Mouse (Mus musculus): Measurements from ENCODE around the gene Hemk1. TPM values are rescaled to one million over a fixed set of nuclear protein-coding genes. Genes with fewer than 3 reads are reported as not detected.

Gene Hemk1
- total RNA-seq, 2 experiments from 2014 or later: 15.9 to 21.4 TPM

DNA sequence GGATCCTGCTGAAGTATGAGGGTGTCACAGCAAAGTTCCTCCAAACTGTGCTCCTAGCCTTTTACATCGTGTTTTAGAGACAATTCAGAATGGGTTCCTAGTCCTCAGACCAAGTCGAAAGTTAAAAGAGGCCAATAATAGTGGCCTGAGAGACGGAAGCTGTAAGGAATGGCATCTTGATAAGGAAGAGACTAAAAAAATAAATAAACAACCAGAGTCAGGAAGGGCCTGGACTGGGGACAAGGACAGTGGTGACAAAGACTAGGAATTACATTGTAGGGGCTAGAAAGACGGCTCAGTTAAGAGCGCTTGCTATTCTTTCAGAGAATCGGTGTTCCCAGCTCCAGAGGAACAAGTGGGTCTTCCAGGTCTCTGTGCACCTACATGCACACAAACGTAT lies 35.6 kb downstream of the Hemk1 start:
- Histone ChIP-seq H3K27ac (no peak overlapping the region), H3K4me3 (no peak overlapping the region)
- DNase-seq (ENCODE audit: low spot score in 2 of 2): no peak
- no peak for TF ChIP-seq CTCF (conservative IDR thresholded peaks at IDR 0.05)

- DNase-seq (ENCODE audit: low spot score in 2 of 2): no peak
- Histone ChIP-seq H3K27ac (no peak overlapping the region), H3K4me3 (no peak overlapping the region)
- no peak for TF ChIP-seq CTCF (conservative IDR thresholded peaks at IDR 0.05)
These were observed 36.4 kb downstream of the Hemk1 start for GRCm38 (mm10) chr9:107301554-107302331.

DNA sequence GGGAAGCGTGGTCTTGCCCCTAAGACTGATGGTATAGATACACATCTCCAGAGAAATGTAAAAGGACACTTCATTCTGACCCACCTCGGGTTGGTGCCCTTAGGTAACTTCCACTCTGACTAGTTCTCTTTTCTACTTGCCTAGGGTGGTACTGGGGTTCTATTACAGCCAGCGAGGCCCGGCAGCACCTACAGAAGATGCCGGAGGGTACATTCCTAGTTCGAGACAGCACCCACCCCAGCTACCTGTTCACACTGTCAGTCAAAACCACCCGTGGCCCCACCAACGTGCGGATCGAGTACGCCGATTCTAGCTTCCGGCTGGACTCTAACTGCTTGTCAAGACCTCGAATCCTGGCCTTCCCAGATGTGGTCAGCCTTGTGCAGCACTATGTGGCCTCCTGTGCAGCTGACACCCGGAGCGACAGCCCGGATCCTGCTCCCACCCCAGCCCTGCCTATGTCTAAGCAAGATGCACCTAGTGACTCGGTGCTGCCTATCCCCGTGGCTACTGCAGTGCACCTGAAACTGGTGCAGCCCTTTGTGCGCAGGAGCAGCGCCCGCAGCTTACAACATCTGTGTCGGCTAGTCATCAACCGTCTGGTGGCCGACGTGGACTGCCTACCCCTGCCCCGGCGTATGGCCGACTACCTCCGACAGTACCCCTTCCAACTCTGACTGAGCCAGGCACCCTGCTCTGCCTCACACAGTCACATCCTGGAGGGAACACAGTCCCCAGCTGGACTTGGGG lies 37.8 kb downstream of the Hemk1 start:
- Histone ChIP-seq H3K27ac (no peak overlapping the region), H3K4me3 (no peak overlapping the region)
- no peak for TF ChIP-seq CTCF (conservative IDR thresholded peaks at IDR 0.05)
- no peak for DNase-seq (ENCODE audit: low spot score in 2 of 2)

GRCm38 (mm10) chr9:107299783-107300182 lies 38.4 kb downstream of the Hemk1 start:
- no peak for TF ChIP-seq CTCF (conservative IDR thresholded peaks at IDR 0.05)
- no peak overlapping the region for H3K27ac ChIP-seq
- no peak overlapping the region for H3K4me3 ChIP-seq
- DNase-seq (ENCODE audit: low spot score in 2 of 2): no peak

DNA sequence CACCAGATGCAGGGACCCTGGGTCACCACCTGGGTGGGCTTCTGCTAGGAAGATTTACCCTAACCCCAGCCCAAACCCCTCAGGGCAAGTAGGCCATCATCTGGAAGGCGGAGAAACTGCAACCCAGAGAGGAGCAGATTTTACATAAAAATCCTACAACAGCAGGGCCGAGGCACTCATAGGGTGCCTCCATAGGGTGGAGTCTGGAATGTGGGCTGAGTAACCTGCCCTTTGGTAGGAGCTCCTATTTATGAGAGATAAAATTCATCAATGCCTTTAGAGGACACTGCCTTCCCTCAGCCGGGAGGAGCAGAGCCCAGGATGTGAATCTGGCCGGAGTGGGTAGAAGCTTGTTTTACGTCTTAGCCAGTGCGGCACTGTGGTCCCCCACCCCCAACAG lies 39.3 kb downstream of the Hemk1 start:
- DNase-seq (ENCODE audit: low spot score in 2 of 2): no peak
- TF ChIP-seq CTCF (conservative IDR thresholded peaks at IDR 0.05): no peak
- Histone ChIP-seq H3K27ac (no peak overlapping the region), H3K4me3 (no peak overlapping the region)

GRCm38 (mm10) chr9:107298059-107298780 lies 39.9 kb downstream of the Hemk1 start:
- Histone ChIP-seq H3K27ac (no peak overlapping the region), H3K4me3 (no peak overlapping the region)
- no peak for TF ChIP-seq CTCF (conservative IDR thresholded peaks at IDR 0.05)
- DNase-seq (ENCODE audit: low spot score in 2 of 2): no peak

GRCm38 (mm10) chr9:107297658-107298057 lies 40.5 kb downstream of the Hemk1 start:
- Histone ChIP-seq H3K27ac (no peak overlapping the region), H3K4me3 (no peak overlapping the region)
- no peak for TF ChIP-seq CTCF (conservative IDR thresholded peaks at IDR 0.05)
- no peak for DNase-seq (ENCODE audit: low spot score in 2 of 2)

DNA sequence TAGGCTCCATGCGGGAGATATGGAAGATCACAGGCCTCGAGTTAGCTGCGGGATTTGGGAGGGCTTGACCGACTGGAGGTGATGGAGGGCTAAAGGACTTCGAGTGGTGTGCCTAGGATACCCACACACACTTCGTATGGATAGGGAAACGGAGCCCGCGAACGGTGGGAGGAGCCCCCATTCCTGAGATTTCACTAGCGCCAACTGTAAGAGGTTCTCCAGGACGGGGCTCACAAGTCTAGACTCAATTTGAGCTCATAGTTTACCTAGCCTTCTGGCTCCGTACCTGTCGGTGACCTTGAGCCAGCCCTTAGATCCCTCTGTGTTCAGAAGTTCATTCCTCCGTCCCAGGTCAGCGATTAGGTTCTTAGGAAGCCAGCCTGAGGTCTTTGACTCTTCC lies 41.1 kb downstream of the Hemk1 start:
- no peak for DNase-seq (ENCODE audit: low spot score in 2 of 2)
- Histone ChIP-seq H3K4me3 (peak overlapping the region; percentile 89), H3K27ac (peak overlapping the region; percentile 40; the same call in 1 of the 2 replicates)
- TF ChIP-seq CTCF (conservative IDR thresholded peaks at IDR 0.05): no peak

- DNase-seq (ENCODE audit: low spot score in 2 of 2): peak; percentile 85 to 86
- TF ChIP-seq CTCF (conservative IDR thresholded peaks at IDR 0.05): no peak
- Histone ChIP-seq H3K27ac (peak overlapping the region; percentile 40; the same call in 1 of the 2 replicates), H3K4me3 (peak overlapping the region; percentile 89)
These were observed 41.6 kb downstream of the Hemk1 start for GRCm38 (mm10) chr9:107296501-107296965.

- DNase-seq (ENCODE audit: low spot score in 2 of 2): no peak
- TF ChIP-seq CTCF (conservative IDR thresholded peaks at IDR 0.05): no peak
- no peak overlapping the region for H3K27ac ChIP-seq
- H3K4me3 ChIP-seq: peak overlapping the region; percentile 89
These were observed 42.1 kb downstream of the Hemk1 start for GRCm38 (mm10) chr9:107296041-107296440.

DNA sequence AAGGTAGTCTGAATTCAATTTTAAA lies 42.3 kb downstream of the Hemk1 start, which contains the start of gene Cish:
Cish (plus strand) TSS at position 11 of the 25 bp plus-strand sequence.
- peak within 1 kb of the TSS; percentile 89 for H3K4me3 ChIP-seq
- no peak for DNase-seq (ENCODE audit: low spot score in 2 of 2)
- peak within 1 kb of the TSS; percentile 40; the same call in 1 of the 2 replicates for H3K27ac ChIP-seq
- TF ChIP-seq CTCF (conservative IDR thresholded peaks at IDR 0.05): no peak

DNA sequence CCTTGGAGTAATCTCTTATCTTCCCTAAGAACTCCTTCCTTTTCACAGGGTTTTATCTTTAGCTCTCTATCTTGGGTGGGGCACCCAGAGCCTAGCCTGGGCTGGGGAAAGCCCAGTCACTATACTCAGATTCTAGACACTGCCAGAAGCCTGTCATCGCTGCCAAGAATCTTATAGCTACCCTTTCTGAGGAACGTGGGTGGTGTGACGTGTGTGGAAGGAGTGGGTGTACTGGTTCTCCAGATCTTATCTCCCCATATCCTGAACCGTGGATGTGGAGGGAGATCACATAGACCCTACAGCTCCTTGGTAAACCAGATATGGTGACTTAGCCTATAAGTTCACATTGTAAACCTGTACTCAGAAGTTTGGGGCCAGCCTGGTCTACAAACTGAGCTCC lies 42.5 kb downstream of the Hemk1 start:
- Histone ChIP-seq H3K4me3 (no peak overlapping the region), H3K27ac (no peak overlapping the region)
- TF ChIP-seq CTCF (conservative IDR thresholded peaks at IDR 0.05): no peak
- DNase-seq (ENCODE audit: low spot score in 2 of 2): no peak

DNA sequence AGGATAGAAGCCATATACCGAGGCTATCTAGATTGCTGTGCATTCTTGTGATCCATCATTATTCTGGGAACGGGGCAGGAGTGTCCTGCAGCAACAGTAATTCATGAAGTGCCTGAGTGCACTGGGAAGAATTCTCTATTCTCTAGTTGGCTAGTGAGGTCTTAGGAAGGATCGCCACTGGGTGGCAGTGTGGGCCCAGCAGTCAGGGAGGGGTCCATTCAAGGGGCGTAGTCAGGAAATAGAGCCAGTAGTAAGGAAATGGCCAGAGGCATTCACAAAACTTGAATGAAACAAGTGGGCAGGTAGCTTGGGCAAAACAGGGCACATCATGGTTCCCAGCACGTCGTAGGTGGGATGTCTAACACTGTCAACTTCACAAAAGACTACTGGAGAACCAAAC lies 43.9 kb downstream of the Hemk1 start:
- Histone ChIP-seq H3K4me3 (no peak overlapping the region), H3K27ac (no peak overlapping the region)
- TF ChIP-seq CTCF (conservative IDR thresholded peaks at IDR 0.05): peak; percentile 92
- DNase-seq (ENCODE audit: low spot score in 2 of 2): peak; percentile 67 to 78

Measured in layer of hippocampus, adult 2 months (tissue).